Mouse (Mus musculus): ENCODE data around the gene Gm6993. TPM values are rescaled to one million over a fixed set of nuclear protein-coding genes. Genes with fewer than 3 reads are reported as not detected.

Gm6993 gene
- polyA plus RNA-seq, 1 experiment from 2014 or later: not detected

GRCm38 (mm10) chr12:31283617-31284136 lies 43.1 kb downstream of the Gm6993 start:
- WGBS: 66% methylated on average over 4 of the region's 4 CpGs
- Histone ChIP-seq H3K27me3 (ENCODE audit: control insufficient read depth, insufficient read depth, low read length) (no peaks in the 10 kb centered on the region), H3K9ac (ENCODE audit: low read length) (no peak overlapping the region), H3K4me1 (ENCODE audit: control insufficient read depth, insufficient read depth, low read length) (peaks cover 19% of the 10 kb centered on the region), H3K9me3 (replicated peaks; ENCODE audit: control insufficient read depth, low read length) (no peaks in the 10 kb centered on the region), H3K4me2 (ENCODE audit: low read depth, low read length) (no peak overlapping the region), H3K36me3 (ENCODE audit: control insufficient read depth, insufficient read depth) (peaks cover 68% of the 10 kb centered on the region), H3K4me3 (ENCODE audit: low read length) (no peak overlapping the region), H3K27ac (ENCODE audit: low read length) (no peak overlapping the region)
- no peak for ATAC-seq (replicated peaks; ENCODE audit: extremely low read depth, insufficient read depth, low FRiP score)

GRCm38 (mm10) chr12:31289046-31289445 lies 48.5 kb downstream of the Gm6993 start:
- ATAC-seq (replicated peaks; ENCODE audit: extremely low read depth, insufficient read depth, low FRiP score): no peak
- Histone ChIP-seq H3K9ac (ENCODE audit: low read length) (no peak overlapping the region), H3K4me2 (ENCODE audit: low read depth, low read length) (no peak overlapping the region), H3K27me3 (ENCODE audit: control insufficient read depth, insufficient read depth, low read length) (no peaks in the 10 kb centered on the region), H3K4me3 (ENCODE audit: low read length) (no peak overlapping the region), H3K36me3 (ENCODE audit: control insufficient read depth, insufficient read depth) (peaks cover 68% of the 10 kb centered on the region), H3K9me3 (replicated peaks; ENCODE audit: control insufficient read depth, low read length) (no peaks in the 10 kb centered on the region; the same call in 1 of the 2 replicates), H3K4me1 (ENCODE audit: control insufficient read depth, insufficient read depth, low read length) (peaks cover 23% of the 10 kb centered on the region), H3K27ac (ENCODE audit: low read length) (no peak overlapping the region)
- 94% methylated on average over 10 of the region's 10 CpGs for WGBS

Other genes starting within 250 kb of the Gm6993 start
- gene Fam110c, start 166.9 kb upstream of the Gm6993 start, polyA plus RNA-seq (2015; fragmentation: Nextera tagmentation; extraction: Ambion mirVana): 1.7 and 1.9 TPM in 2 replicates
- 92.1 and 113 TPM in 2 replicates for gene Lamb1, start 24.5 kb downstream of the Gm6993 start, polyA plus RNA-seq (2015; fragmentation: Nextera tagmentation; extraction: Ambion mirVana)
- 246 and 263 TPM in 2 replicates for gene Dld, start 110.7 kb downstream of the Gm6993 start, polyA plus RNA-seq (2015; fragmentation: Nextera tagmentation; extraction: Ambion mirVana)
- 0.21 and 0.33 TPM in 2 replicates for gene Slc26a3, start 150.1 kb downstream of the Gm6993 start, polyA plus RNA-seq (2015; fragmentation: Nextera tagmentation; extraction: Ambion mirVana)

Measured in heart, embryonic 16.5 days (tissue).